Comparison of ENCODE assay signal across 24 mouse cellular contexts in genomic region chr12:53294011-53294410, GRCm38 (mm10). TPM values are rescaled to one million over a fixed set of nuclear protein-coding genes. Genes with fewer than 3 reads are reported as not detected.
"Had no signal": no experiment of that assay in that cellular context is flagged by ENCODE, and none has a peak within 500 bp of the region (broad histone marks: within the 10 kb centered on the region; RNA-seq: fewer than 3 reads in every experiment).

No protein-coding gene starts in this region.

- H3K4me1 ChIP-seq: liver, embryonic 12.5 days had no signal

- H3K9ac ChIP-seq: heart, embryonic 12.5 days; hindbrain, embryonic 13.5 days; intestine, embryonic 15.5 days; limb, embryonic 13.5 days; limb, embryonic 15.5 days; liver, embryonic 12.5 days; liver, embryonic 14.5 days had no signal

- ATAC-seq: hindbrain, embryonic 16.5 days; inflammation-experienced regulatory T-cells, adult 6 months; intestine, embryonic 15.5 days; intestine, postnatal 0 days; liver, embryonic 12.5 days had no signal

- DNase-seq: gastrocnemius, adult 2 months; gastrocnemius, postnatal 10 days; gastrocnemius, postnatal 25 days; heart, adult 2 months; heart, postnatal 10 days; kidney, adult 18-20 months; kidney, adult 8-10 months; kidney, postnatal 10 days; kidney, postnatal 25 days; kidney, postnatal 4 days; layer of hippocampus, adult 9-11 months; layer of hippocampus, postnatal 36 days; left cerebral cortex, postnatal 4 days had no signal

- H3K4me3 ChIP-seq: gastrocnemius, adult 2 months; heart, adult 2 months; heart, embryonic 12.5 days; hindbrain, embryonic 13.5 days; intestine, embryonic 15.5 days; limb, embryonic 13.5 days; limb, embryonic 15.5 days; liver, embryonic 12.5 days had no signal

- H3K36me3 ChIP-seq: heart, embryonic 12.5 days; hindbrain, embryonic 13.5 days; intestine, embryonic 15.5 days; limb, embryonic 13.5 days; limb, embryonic 15.5 days; liver, embryonic 12.5 days had no signal

- H3K27ac ChIP-seq: gastrocnemius, adult 2 months; heart, adult 2 months; hindbrain, embryonic 13.5 days; intestine, embryonic 15.5 days; limb, embryonic 13.5 days; limb, embryonic 15.5 days; liver, embryonic 12.5 days; liver, embryonic 14.5 days had no signal

- H3K4me2 ChIP-seq: heart, embryonic 12.5 days; hindbrain, embryonic 13.5 days; intestine, embryonic 15.5 days; limb, embryonic 13.5 days; limb, embryonic 15.5 days; liver, embryonic 12.5 days had no signal

- H3K27me3 ChIP-seq: hindbrain, embryonic 13.5 days; intestine, embryonic 15.5 days; limb, embryonic 13.5 days; limb, embryonic 15.5 days; liver, embryonic 12.5 days had no signal

- H3K9me3 ChIP-seq: heart, embryonic 12.5 days; hindbrain, embryonic 13.5 days; intestine, embryonic 15.5 days; limb, embryonic 13.5 days; limb, embryonic 15.5 days; liver, embryonic 12.5 days had no signal

RNA-seq across cellular contexts. Expression of gene Npas3, which starts 45.5 kb away (rescaled TPM):
- total RNA-seq: liver, adult 2 months had no signal
